Comparison of ENCODE assay signal across 18 mouse cellular contexts in the genomic region with DNA sequence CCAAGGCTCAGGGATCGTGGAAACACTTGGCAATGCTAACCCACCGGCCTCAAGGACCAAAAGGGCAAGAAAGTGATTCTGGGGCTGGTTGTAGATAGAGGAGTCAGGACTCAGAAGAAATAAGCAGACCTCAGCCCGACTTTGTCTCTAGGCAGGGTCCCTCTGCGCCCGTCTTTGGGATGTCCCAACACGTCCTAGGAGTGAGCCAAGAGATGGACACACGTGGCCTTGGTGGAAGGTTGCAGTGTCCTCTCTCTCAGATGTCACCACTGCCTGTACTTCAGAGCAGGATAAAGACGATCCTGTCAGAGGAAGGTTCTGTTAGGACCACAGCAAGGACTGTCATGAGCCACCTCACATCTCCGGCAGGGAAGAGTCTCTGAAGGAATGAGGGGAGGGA. TPM values are rescaled to one million over a fixed set of nuclear protein-coding genes. Genes with fewer than 3 reads are reported as not detected.
DNase-seq lines count a peak whose midpoint lies in the region; ATAC-seq and TF ChIP-seq lines count a peak whose summit lies in the region.
"Had no signal": no experiment of that assay in that cellular context is flagged by ENCODE, and none has a peak within 500 bp of the region (broad histone marks: within the 10 kb centered on the region; RNA-seq: fewer than 3 reads in every experiment).

No protein-coding gene starts in this region.

- WGBS in hindbrain, embryonic 10.5 days: 63% methylated on average over 9 of the region's 9 CpGs
- 59% methylated on average over 9 of the region's 9 CpGs for WGBS in hindbrain, postnatal 0 days
- WGBS in liver, embryonic 16.5 days (ENCODE audit: insufficient replicate concordance): 61% methylated on average over 9 of the region's 9 CpGs
- WGBS in intestine, embryonic 16.5 days: 54% methylated on average over 9 of the region's 9 CpGs

- 0 out of 2 replicates have a peak overlapping the region, but pooled peaks have one; percentile 18 for H3K4me3 ChIP-seq in hindbrain, embryonic 10.5 days
- H3K4me3 ChIP-seq in hindbrain, postnatal 0 days (ENCODE audit: low read length): no peak overlapping the region
- no peak overlapping the region for H3K4me3 ChIP-seq in liver, embryonic 16.5 days (ENCODE audit: low read depth, low read length)
- H3K4me3 ChIP-seq in intestine, embryonic 16.5 days (ENCODE audit: low read length): no peak overlapping the region
- H3K4me3 ChIP-seq: erythroblast, embryonic 14.5 days; heart, adult 2 months had no signal

- peaks cover 19% of the 10 kb centered on the region for H3K4me1 ChIP-seq in hindbrain, embryonic 10.5 days (replicated peaks)
- H3K4me1 ChIP-seq in hindbrain, postnatal 0 days (ENCODE audit: insufficient read depth, low read length): peaks cover 1% of the 10 kb centered on the region
- peaks cover 43% of the 10 kb centered on the region for H3K4me1 ChIP-seq in liver, embryonic 16.5 days (ENCODE audit: control insufficient read depth, low read depth, low read length)
- H3K4me1 ChIP-seq in intestine, embryonic 16.5 days (ENCODE audit: control insufficient read depth, insufficient read depth, low read length): peaks cover 19% of the 10 kb centered on the region

- peaks cover 3% of the 10 kb centered on the region; the same call in 1 of the 2 replicates for H3K27me3 ChIP-seq in hindbrain, embryonic 10.5 days (ENCODE audit: insufficient read depth, poor library complexity, severe bottlenecking)
- no peaks in the 10 kb centered on the region for H3K27me3 ChIP-seq in hindbrain, postnatal 0 days (ENCODE audit: insufficient read depth, low read length)
- no peaks in the 10 kb centered on the region for H3K27me3 ChIP-seq in liver, embryonic 16.5 days (ENCODE audit: control insufficient read depth, insufficient read depth, low read depth, low read length)
- no peaks in the 10 kb centered on the region for H3K27me3 ChIP-seq in intestine, embryonic 16.5 days (replicated peaks; ENCODE audit: control insufficient read depth, insufficient read depth, low read length)

- no peaks in the 10 kb centered on the region for H3K36me3 ChIP-seq in hindbrain, embryonic 10.5 days
- no peaks in the 10 kb centered on the region for H3K36me3 ChIP-seq in hindbrain, postnatal 0 days (ENCODE audit: insufficient read depth, low read length)
- H3K36me3 ChIP-seq in liver, embryonic 16.5 days (ENCODE audit: control insufficient read depth, insufficient read depth): no peaks in the 10 kb centered on the region
- no peaks in the 10 kb centered on the region for H3K36me3 ChIP-seq in intestine, embryonic 16.5 days (ENCODE audit: control insufficient read depth, insufficient read depth, low read length)

- ATAC-seq in hindbrain, postnatal 0 days: no peak
- ATAC-seq in liver, embryonic 16.5 days (ENCODE audit: low read depth): no peak
- ATAC-seq in intestine, embryonic 16.5 days: peak; percentile 1; the same call in 1 of the 2 replicates
- ATAC-seq: midbrain, embryonic 16.5 days had no signal

- TF ChIP-seq CTCF in hindbrain, postnatal 0 days (IDR thresholded peaks at IDR 0.05; ENCODE audit: low read depth): no peak

- no peak overlapping the region for H3K4me2 ChIP-seq in hindbrain, postnatal 0 days (ENCODE audit: low read depth, low read length)
- no peak overlapping the region for H3K4me2 ChIP-seq in liver, embryonic 16.5 days (ENCODE audit: low read depth, low read length)
- no peak overlapping the region for H3K4me2 ChIP-seq in intestine, embryonic 16.5 days (ENCODE audit: low read depth, low read length)
- H3K4me2 ChIP-seq: lung, embryonic 14.5 days had no signal

- DNase-seq in hindbrain, embryonic 10.5 days (ENCODE audit: low spot score): no peak
- DNase-seq in hindbrain, postnatal 0 days (ENCODE audit: low spot score): no peak
- DNase-seq in liver: no peak
- DNase-seq in adrenal gland, postnatal 14 days: peak; percentile 77
- no peak for DNase-seq in urinary bladder, postnatal 25 days (ENCODE audit: low spot score)
- no peak for DNase-seq in gastrocnemius, adult 8-10 months (ENCODE audit: low spot score in 2 of 2)
- DNase-seq: embryo, embryonic 11 days; heart, adult 2 months; heart, postnatal 4 days; layer of hippocampus, adult 9-11 months; lung, embryonic 14.5 days had no signal

- no peak overlapping the region for H3K27ac ChIP-seq in hindbrain, embryonic 10.5 days
- H3K27ac ChIP-seq in hindbrain, postnatal 0 days: no peak overlapping the region
- peak overlapping the region; percentile 71 for H3K27ac ChIP-seq in liver, embryonic 16.5 days (ENCODE audit: low read length)
- peak overlapping the region; percentile 88 for H3K27ac ChIP-seq in intestine, embryonic 16.5 days (ENCODE audit: low read length)
- H3K27ac ChIP-seq: heart, adult 2 months had no signal

- H3K9me3 ChIP-seq in hindbrain, embryonic 10.5 days: no peaks in the 10 kb centered on the region
- H3K9me3 ChIP-seq in hindbrain, postnatal 0 days (ENCODE audit: low read length): no peaks in the 10 kb centered on the region
- no peaks in the 10 kb centered on the region for H3K9me3 ChIP-seq in liver, embryonic 16.5 days (replicated peaks; ENCODE audit: control insufficient read depth, low read length)
- H3K9me3 ChIP-seq in intestine, embryonic 16.5 days (ENCODE audit: control insufficient read depth, low read length): no peaks in the 10 kb centered on the region

- no peak overlapping the region for H3K9ac ChIP-seq in hindbrain, postnatal 0 days (replicated peaks; ENCODE audit: low read length)
- no peak overlapping the region for H3K9ac ChIP-seq in liver, embryonic 16.5 days (ENCODE audit: low read depth, low read length)
- peak overlapping the region; percentile 57; the same call in 1 of the 2 replicates for H3K9ac ChIP-seq in intestine, embryonic 16.5 days (ENCODE audit: low read depth, low read length)
- H3K9ac ChIP-seq: lung, embryonic 14.5 days had no signal

RNA-seq across cellular contexts. Expression of a gene that starts 5.9 kb away (rescaled TPM):
- polyA plus RNA-seq in hindbrain, embryonic 10.5 days (2016; fragmentation: Nextera tagmentation; extraction: Ambion mirVana): 87.8 and 103 TPM in 2 replicates
- 127 and 135 TPM in 2 replicates for total RNA-seq in hindbrain, postnatal 0 days (2014; rRNA removed)
- 76.5 and 77.5 TPM in 2 replicates for polyA plus RNA-seq in hindbrain, postnatal 0 days (2015; fragmentation: Nextera tagmentation; extraction: Ambion mirVana)
- 62.1 and 68.6 TPM in 2 replicates for polyA plus RNA-seq in liver, embryonic 16.5 days (2015; fragmentation: Nextera tagmentation; extraction: Ambion mirVana)
- 116 and 118 TPM in 2 replicates for total RNA-seq in adrenal gland, postnatal 14 days (2021)
- polyA plus RNA-seq in intestine, embryonic 16.5 days (2015; fragmentation: Nextera tagmentation; extraction: Ambion mirVana): 135 and 158 TPM in 2 replicates
- 10 to 100 TPM; 24.1 to 29.2 (median 26.5) TPM for total RNA-seq in gastrocnemius, adult 8-10 months (2022)

RNA-seq across cellular contexts. Expression of a gene that starts 29.2 kb away (rescaled TPM):
- polyA plus RNA-seq in hindbrain, embryonic 10.5 days (2016; fragmentation: Nextera tagmentation; extraction: Ambion mirVana): 10.3 and 14.9 TPM in 2 replicates
- 38.7 and 43.4 TPM in 2 replicates for total RNA-seq in hindbrain, postnatal 0 days (2014; rRNA removed)
- 7.6 and 8.9 TPM in 2 replicates for polyA plus RNA-seq in hindbrain, postnatal 0 days (2015; fragmentation: Nextera tagmentation; extraction: Ambion mirVana)
- polyA plus RNA-seq in liver, embryonic 16.5 days (2015; fragmentation: Nextera tagmentation; extraction: Ambion mirVana): 4.9 and 6.1 TPM in 2 replicates
- total RNA-seq in adrenal gland, postnatal 14 days (2021): 27.5 and 30.6 TPM in 2 replicates
- 7.4 and 8.4 TPM in 2 replicates for polyA plus RNA-seq in intestine, embryonic 16.5 days (2015; fragmentation: Nextera tagmentation; extraction: Ambion mirVana)
- 10 to 100 TPM; 16.5 to 18.9 (median 18.6) TPM for total RNA-seq in gastrocnemius, adult 8-10 months (2022)

RNA-seq across cellular contexts. Expression of a gene that starts 35.0 kb away (rescaled TPM):
- 37.8 and 53.8 TPM in 2 replicates for polyA plus RNA-seq in hindbrain, embryonic 10.5 days (2016; fragmentation: Nextera tagmentation; extraction: Ambion mirVana)
- 272 and 321 TPM in 2 replicates for total RNA-seq in hindbrain, postnatal 0 days (2014; rRNA removed)
- polyA plus RNA-seq in hindbrain, postnatal 0 days (2015; fragmentation: Nextera tagmentation; extraction: Ambion mirVana): 149 and 160 TPM in 2 replicates
- polyA plus RNA-seq in liver, embryonic 16.5 days (2015; fragmentation: Nextera tagmentation; extraction: Ambion mirVana): 3.5 and 3.7 TPM in 2 replicates
- total RNA-seq in adrenal gland, postnatal 14 days (2021): 64.8 and 67.0 TPM in 2 replicates
- polyA plus RNA-seq in intestine, embryonic 16.5 days (2015; fragmentation: Nextera tagmentation; extraction: Ambion mirVana): 21.0 and 23.5 TPM in 2 replicates
- total RNA-seq in gastrocnemius, adult 8-10 months (2022): 10 to 100 TPM; 34.2 to 39.2 (median 36.4) TPM

RNA-seq across cellular contexts. Expression of a gene that starts 35.6 kb away (rescaled TPM):
- polyA plus RNA-seq in hindbrain, embryonic 10.5 days (2016; fragmentation: Nextera tagmentation; extraction: Ambion mirVana): 0.29 and 0.37 TPM in 2 replicates
- total RNA-seq in hindbrain, postnatal 0 days (2014; rRNA removed): 3.1 and 6.0 TPM in 2 replicates
- polyA plus RNA-seq in hindbrain, postnatal 0 days (2015; fragmentation: Nextera tagmentation; extraction: Ambion mirVana): 0.29 and 0.33 TPM in 2 replicates
- 0.34 and 0.40 TPM in 2 replicates for polyA plus RNA-seq in liver, embryonic 16.5 days (2015; fragmentation: Nextera tagmentation; extraction: Ambion mirVana)
- total RNA-seq in adrenal gland, postnatal 14 days (2021): 9.9 and 11.5 TPM in 2 replicates
- 1.2 and 1.5 TPM in 2 replicates for polyA plus RNA-seq in intestine, embryonic 16.5 days (2015; fragmentation: Nextera tagmentation; extraction: Ambion mirVana)
- 10 to 100 TPM in 1 of 4 experiments, 1 to 10 TPM in 3; 7.6 to 11.5 (median 8.5) TPM for total RNA-seq in gastrocnemius, adult 8-10 months (2022)

RNA-seq across cellular contexts. Expression of a gene that starts 44.5 kb away (rescaled TPM):
- 0.57 TPM in 1 of 2 replicates, not detected in the other for polyA plus RNA-seq in hindbrain, embryonic 10.5 days (2016; fragmentation: Nextera tagmentation; extraction: Ambion mirVana)
- not detected in 2 replicates for total RNA-seq in hindbrain, postnatal 0 days (2014; rRNA removed)
- 0.39 and 0.60 TPM in 2 replicates for polyA plus RNA-seq in hindbrain, postnatal 0 days (2015; fragmentation: Nextera tagmentation; extraction: Ambion mirVana)
- polyA plus RNA-seq in liver, embryonic 16.5 days (2015; fragmentation: Nextera tagmentation; extraction: Ambion mirVana): not detected in 2 replicates
- total RNA-seq in adrenal gland, postnatal 14 days (2021): 19.6 and 20.2 TPM in 2 replicates
- 0.23 and 0.65 TPM in 2 replicates for polyA plus RNA-seq in intestine, embryonic 16.5 days (2015; fragmentation: Nextera tagmentation; extraction: Ambion mirVana)
- total RNA-seq in gastrocnemius, adult 8-10 months (2022): not detected
- total RNA-seq: heart, adult 2 months; heart, postnatal 4 days; left cerebral cortex, postnatal 25 days; neutrophil, adult 5-6 weeks had no signal
- polyA plus RNA-seq: erythroblast, embryonic 14.5 days; frontal cortex, adult 2 months; midbrain, embryonic 16.5 days had no signal

Comparison
In these comparisons a context has a peak if more than half of its experiments do, and no peak if none do; other contexts are left out.
1. H3K27ac ChIP-seq: peak in liver, embryonic 16.5 days (single experiment) and intestine, embryonic 16.5 days (single experiment); none in hindbrain, embryonic 10.5 days (single experiment) and hindbrain, postnatal 0 days (single experiment).